Mouse (Mus musculus): Measurements from ENCODE around the gene Brpf3. TPM values are rescaled to one million over a fixed set of nuclear protein-coding genes. Genes with fewer than 3 reads are reported as not detected.

Brpf3 gene
- total RNA-seq, 2 experiments from 2014 or later = 6.2 to 61.1 TPM

Other genes with a start within 250 kb of the Brpf3 start
- not detected in 2 replicates for gene Clps, start 240.3 kb upstream of the Brpf3 start, total RNA-seq (2014; fragmentation: Nextera tagmentation)
- not detected in 2 replicates for gene Clps, start 240.3 kb upstream of the Brpf3 start, total RNA-seq (2017)
- not detected in 2 replicates for gene Lhfpl5, start 225.4 kb upstream of the Brpf3 start, total RNA-seq (2014; fragmentation: Nextera tagmentation)
- not detected in 2 replicates for gene Lhfpl5, start 225.4 kb upstream of the Brpf3 start, total RNA-seq (2017)
- 141 and 164 TPM in 2 replicates for gene Srpk1, start 178.4 kb upstream of the Brpf3 start, total RNA-seq (2014; fragmentation: Nextera tagmentation)
- 159 and 165 TPM in 2 replicates for gene Srpk1, start 178.4 kb upstream of the Brpf3 start, total RNA-seq (2017)
- gene Slc26a8, start 110.9 kb upstream of the Brpf3 start, total RNA-seq (2014; fragmentation: Nextera tagmentation) = 1.9 and 3.7 TPM in 2 replicates
- gene Slc26a8, start 110.9 kb upstream of the Brpf3 start, total RNA-seq (2017) = 1.2 TPM in 1 of 2 replicates, not detected in the other
- 93.9 and 100 TPM in 2 replicates for gene Mapk14, start 109.8 kb upstream of the Brpf3 start, total RNA-seq (2014; fragmentation: Nextera tagmentation)
- 54.0 and 87.6 TPM in 2 replicates for gene Mapk14, start 109.8 kb upstream of the Brpf3 start, total RNA-seq (2017)
- 8.7 and 12.8 TPM in 2 replicates for gene AC170998.1, start 75.0 kb upstream of the Brpf3 start, total RNA-seq (2014; fragmentation: Nextera tagmentation)
- gene AC170998.1, start 75.0 kb upstream of the Brpf3 start, total RNA-seq (2017) = not detected in 2 replicates
- not detected in 2 replicates for gene Mapk13, start 31.8 kb upstream of the Brpf3 start, total RNA-seq (2014; fragmentation: Nextera tagmentation)
- 0.42 TPM in 1 of 2 replicates, not detected in the other for gene Mapk13, start 31.8 kb upstream of the Brpf3 start, total RNA-seq (2017)
- gene Pnpla1, start 57.3 kb downstream of the Brpf3 start, total RNA-seq (2014; fragmentation: Nextera tagmentation) = not detected in 2 replicates
- not detected in 2 replicates for gene Pnpla1, start 57.3 kb downstream of the Brpf3 start, total RNA-seq (2017)
- gene 4930539E08Rik, start 114.2 kb downstream of the Brpf3 start, total RNA-seq (2014; fragmentation: Nextera tagmentation) = 0.20 and 0.33 TPM in 2 replicates
- gene 4930539E08Rik, start 114.2 kb downstream of the Brpf3 start, total RNA-seq (2017) = 0.23 and 0.66 TPM in 2 replicates
- gene Pxt1, start 142.8 kb downstream of the Brpf3 start, total RNA-seq (2014; fragmentation: Nextera tagmentation) = not detected in 2 replicates
- not detected in 2 replicates for gene Pxt1, start 142.8 kb downstream of the Brpf3 start, total RNA-seq (2017)
- 23.5 and 33.8 TPM in 2 replicates for gene Kctd20, start 150.9 kb downstream of the Brpf3 start, total RNA-seq (2014; fragmentation: Nextera tagmentation)
- gene Kctd20, start 150.9 kb downstream of the Brpf3 start, total RNA-seq (2017) = 31.4 and 39.9 TPM in 2 replicates
- gene Stk38, start 206.9 kb downstream of the Brpf3 start, total RNA-seq (2014; fragmentation: Nextera tagmentation) = 123 TPM in 2 replicates
- 79.5 and 95.0 TPM in 2 replicates for gene Stk38, start 206.9 kb downstream of the Brpf3 start, total RNA-seq (2017)
- gene Srsf3, start 231.5 kb downstream of the Brpf3 start, total RNA-seq (2014; fragmentation: Nextera tagmentation) = 501 and 513 TPM in 2 replicates
- gene Srsf3, start 231.5 kb downstream of the Brpf3 start, total RNA-seq (2017) = 747 and 1,154 TPM in 2 replicates